Mouse (Mus musculus) lung, adult 2 months (tissue): ENCODE results near the gene Fam180a.

Source experiments
- CTCF ChIP-seq: fragments of 200-500 bp; IDR thresholded peaks from 2 replicates; pipeline ENCODE4 v1.5.1; 2011; ENCODE audit warnings: mild to moderate bottlenecking, low read length, control low read depth; ENCODE audit not compliant: insufficient read depth
- POLR2A ChIP-seq: fragments of 200-500 bp; IDR thresholded peaks from 2 replicates; pipeline ENCODE4 v1.6.1; 2011; ENCODE audit warnings: low read depth, mild to moderate bottlenecking, control low read depth, low read length, borderline replicate concordance; ENCODE audit errors: extremely low read depth

- TF ChIP-seq CTCF (no peak), POLR2A (no peak)
Measured at GRCm38 (mm10) chr6:35370356-35370755, 44.4 kb upstream of the Fam180a start.
